Mouse (Mus musculus) naive thymus-derived CD4-positive, alpha-beta T cell, adult 2 months (primary cell): ENCODE results near the gene Nudcd2.
A peak's percentile ranks its signal among the peaks of the same experiment; 100 is the strongest.

Experiments used
- DNase-seq: peaks from one replicate; pipeline ENCODE4 v3.0.0-alpha.2; 2011; ENCODE audit warnings: low read depth

Nudcd2 gene

GRCm38 (mm10) chr11:40755109-40755627 lies 21.7 kb downstream of the Nudcd2 start, which contains the start of gene Ccng1:
TSS of gene Ccng1 (minus strand) at chr11:40755311.
- peak; percentile 89 for DNase-seq

GRCm38 (mm10) chr11:40755968-40756367 lies 22.5 kb downstream of the Nudcd2 start:
- DNase-seq: no peak

DNA sequence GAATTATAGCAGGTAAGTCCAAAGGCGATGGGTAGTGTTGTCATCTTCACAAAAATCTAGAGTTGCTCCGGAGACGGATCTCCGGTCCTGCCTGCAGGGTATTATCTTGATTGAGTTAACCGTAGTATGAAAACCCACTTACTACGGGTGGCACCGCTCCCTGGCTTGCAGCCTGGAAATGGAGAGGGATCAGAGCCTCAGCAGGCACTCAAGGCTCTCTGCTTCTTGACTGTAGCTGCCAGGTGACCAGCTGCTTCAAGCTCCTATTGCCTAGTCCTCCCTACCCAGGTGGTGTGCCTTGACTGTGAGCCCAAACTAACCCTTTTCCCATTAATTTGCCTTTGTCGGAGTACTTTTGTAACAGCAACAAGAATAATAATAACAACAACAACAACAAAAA lies 26.4 kb downstream of the Nudcd2 start:
- DNase-seq: no peak

- DNase-seq: peak; percentile 75
Measured at GRCm38 (mm10) chr11:40763395-40763794, 29.9 kb downstream of the Nudcd2 start.

- no peak for DNase-seq
Measured at GRCm38 (mm10) chr11:40764690-40765089, 31.2 kb downstream of the Nudcd2 start.

DNA sequence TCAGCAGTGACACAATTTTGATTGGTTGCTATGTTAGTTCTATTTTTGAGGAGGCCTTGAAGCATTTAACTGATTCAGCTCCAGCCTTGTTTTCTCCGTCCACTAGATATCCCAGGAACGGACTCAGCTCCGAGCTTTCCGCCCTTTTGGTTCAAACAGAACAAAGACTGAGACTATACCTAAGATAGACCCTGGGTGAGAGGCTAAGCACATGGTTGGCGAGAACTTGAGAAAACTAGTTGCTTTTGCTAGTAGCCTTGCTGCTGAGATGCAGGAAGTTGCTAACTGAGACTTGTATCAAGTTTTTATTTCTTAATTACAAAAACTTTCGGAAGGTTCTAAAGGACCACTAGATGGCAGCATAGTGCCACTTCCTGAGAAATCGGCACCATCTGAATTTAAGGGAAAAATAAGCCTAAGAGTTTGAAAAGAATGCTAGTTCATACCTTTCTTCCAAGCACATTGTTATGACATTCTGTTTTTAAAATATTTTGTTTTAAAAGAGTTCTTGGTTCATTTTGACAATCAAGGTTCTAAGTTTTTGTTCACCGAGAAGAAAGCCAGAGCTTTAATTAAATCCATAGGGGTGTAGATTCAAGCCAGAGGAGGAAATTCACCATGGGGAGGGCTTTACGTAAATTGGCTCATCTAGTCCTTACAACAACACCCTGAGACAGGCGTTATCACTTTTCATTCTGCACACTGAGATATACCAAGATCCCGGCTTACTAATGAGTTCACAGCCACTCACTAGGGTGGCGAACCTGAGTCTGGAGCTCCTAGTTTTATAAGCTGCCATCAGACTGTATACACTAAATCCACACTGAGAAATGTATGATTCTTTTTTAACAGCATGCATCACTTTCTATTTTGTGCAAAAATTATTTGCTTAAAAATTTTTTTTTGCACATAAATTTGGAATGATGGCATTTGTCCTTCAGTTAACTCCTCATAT lies 42.1 kb downstream of the Nudcd2 start:
- peak; percentile 58 for DNase-seq

- DNase-seq: no peak
Measured at GRCm38 (mm10) chr11:40781857-40782256, 48.4 kb downstream of the Nudcd2 start.

DNA sequence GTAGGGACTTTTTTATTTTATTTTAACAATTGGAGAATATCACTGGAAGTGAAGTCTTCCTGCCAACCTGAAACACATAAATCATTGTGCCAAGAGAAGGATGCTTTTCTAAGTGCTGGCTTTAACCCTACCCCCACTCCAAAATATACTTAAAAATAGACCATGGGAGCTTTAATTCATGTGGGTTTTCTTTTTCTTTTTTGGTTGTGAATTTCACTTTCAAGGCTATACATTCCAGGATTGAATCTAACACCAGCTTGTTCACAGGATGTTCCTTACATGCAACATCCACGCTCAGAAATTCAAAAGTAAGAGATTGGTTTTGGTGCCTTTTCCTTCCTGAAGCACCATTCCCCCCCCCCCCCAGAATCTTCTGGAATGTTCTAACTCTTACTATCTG lies 49.9 kb downstream of the Nudcd2 start:
- DNase-seq: no peak

- no peak for DNase-seq
Measured at GRCm38 (mm10) chr11:40784326-40784725, 50.9 kb downstream of the Nudcd2 start.

DNA sequence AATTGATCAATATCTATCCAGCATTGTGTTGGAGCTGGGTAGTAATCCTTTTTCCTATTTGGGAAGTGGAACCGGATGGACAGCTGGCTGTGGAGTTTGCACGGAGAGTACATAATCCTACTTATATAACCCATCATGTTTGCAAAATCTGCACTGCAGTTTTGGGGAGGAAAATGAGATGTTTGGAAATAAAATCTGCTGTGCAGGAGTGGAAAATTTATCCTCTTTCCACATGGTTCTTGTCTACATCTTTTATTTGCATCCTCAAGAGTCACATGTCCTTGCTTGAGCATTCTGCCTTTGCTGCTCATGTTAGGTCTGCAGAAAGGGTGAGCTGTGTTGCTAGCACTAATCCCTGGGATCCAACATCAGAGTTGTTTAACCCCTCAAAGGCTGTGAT lies 53.4 kb downstream of the Nudcd2 start:
- DNase-seq: no peak
